Mouse (Mus musculus) CH12.LX (cell line): Measurements from ENCODE around the gene Chsy1. TPM values are rescaled to one million over a fixed set of nuclear protein-coding genes. Genes with fewer than 3 reads are reported as not detected.

Experiments used
- DNase-seq: peaks from one replicate; pipeline ENCODE4 v3.0.0-alpha.2; 2013; ENCODE audit errors: extremely low read depth
- H3K27ac ChIP-seq: 2 replicates; pipeline ENCODE4 v1.5.1; 2012; ENCODE audit warnings: low read depth, mild to moderate bottlenecking, control low read depth, moderate library complexity; ENCODE audit not compliant: insufficient read depth
- H3K27me3 ChIP-seq: replicated peaks from 2 replicates; pipeline ENCODE3; 2012; ENCODE audit warnings: inconsistent platforms
- H3K36me3 ChIP-seq, 2 experiments: replicated peaks in 1 of 2; 2 replicates each; pipeline versions ENCODE3 to v1.6.1; 2012; ENCODE audit warnings: inconsistent platforms in 1 of 2, low read length in 1 of 2, mild to moderate bottlenecking in 1 of 2, mixed read lengths in 1 of 2, moderate library complexity in 1 of 2; ENCODE audit not compliant: control insufficient read depth in 1 of 2, insufficient read depth in 1 of 2
- H3K4me1 ChIP-seq, 2 experiments: 2 replicates each; pipeline ENCODE4 v1.6.1; 2012; ENCODE audit warnings: inconsistent platforms in 1 of 2, moderate library complexity in 1 of 2; ENCODE audit not compliant: insufficient read depth in 2 of 2, control insufficient read depth in 1 of 2
- H3K4me2 ChIP-seq: 2 replicates; pipeline ENCODE4 v1.6.1; 2012; ENCODE audit warnings: low read depth, mild to moderate bottlenecking, control low read depth; ENCODE audit not compliant: poor library complexity, insufficient read depth, severe bottlenecking
- H3K4me3 ChIP-seq, 3 experiments: fragments of 150-350 bp in 1 of 3; sonication (generic) in 1 of 3; replicated peaks in 1 of 3; 2 replicates each; pipeline versions ENCODE3 to v1.5.1; 2011 to 2012; ENCODE audit warnings: low read depth in 2 of 3, low read length in 2 of 3, mild to moderate bottlenecking in 2 of 3, moderate library complexity in 2 of 3, control low read depth in 1 of 3, improper control_type of control experiment in 1 of 3, inconsistent platforms in 1 of 3, mixed read lengths in 1 of 3; ENCODE audit not compliant: poor library complexity in 1 of 3
- H3K79me2 ChIP-seq: replicated peaks from 2 replicates; pipeline ENCODE4 v1.6.1; 2012; ENCODE audit warnings: mild to moderate bottlenecking, moderate library complexity; ENCODE audit not compliant: control insufficient read depth, poor library complexity, insufficient read depth, severe bottlenecking; ENCODE audit errors: extremely low read depth
- H3K9ac ChIP-seq: 2 replicates; pipeline ENCODE4 v1.6.1; 2012; ENCODE audit warnings: low read depth, mild to moderate bottlenecking, control low read depth, moderate library complexity; ENCODE audit not compliant: insufficient read depth
- H3K9me3 ChIP-seq: replicated peaks from 2 replicates; pipeline ENCODE3; 2012; ENCODE audit warnings: low read length, inconsistent platforms, mixed read lengths
- BHLHE40 ChIP-seq: IDR thresholded peaks from 2 replicates; pipeline ENCODE4 v1.6.1; 2011; ENCODE audit warnings: mild to moderate bottlenecking, low read depth, low read length, improper control_type of control experiment
- CHD1 ChIP-seq: IDR thresholded peaks from 2 replicates; pipeline ENCODE4 v1.6.1; 2012; ENCODE audit warnings: low read depth, low read length, improper control_type of control experiment, inconsistent platforms
- E2F4 ChIP-seq: IDR thresholded peaks from 2 replicates; pipeline ENCODE4 v1.6.1; 2011; ENCODE audit warnings: low read depth, low read length, improper control_type of control experiment; ENCODE audit not compliant: insufficient replicate concordance
- EP300 ChIP-seq: IDR thresholded peaks from 2 replicates; pipeline ENCODE4 v1.6.1; 2011; ENCODE audit warnings: low read length, improper control_type of control experiment
- ETS1 ChIP-seq: conservative IDR thresholded peaks from 2 replicates; pipeline ENCODE4 v1.6.1; 2012; ENCODE audit warnings: low read depth, mild to moderate bottlenecking, inconsistent platforms, low read length, improper control_type of control experiment, moderate library complexity
- GABPA ChIP-seq: IDR thresholded peaks from 2 replicates; pipeline ENCODE4 v1.6.1; 2012; ENCODE audit warnings: low read depth, low read length, improper control_type of control experiment, inconsistent platforms; ENCODE audit not compliant: insufficient replicate concordance
- HCFC1 ChIP-seq: IDR thresholded peaks from 2 replicates; pipeline ENCODE4 v1.6.1; 2012; ENCODE audit warnings: low read depth, mild to moderate bottlenecking, inconsistent platforms, low read length, improper control_type of control experiment
- IRF4 ChIP-seq: IDR thresholded peaks from 2 replicates; pipeline ENCODE4 v1.6.1; 2014; ENCODE audit warnings: low read depth, mild to moderate bottlenecking, inconsistent platforms, low read length, improper control_type of control experiment
- JUN ChIP-seq: IDR thresholded peaks from 2 replicates; pipeline ENCODE4 v1.6.1; 2011; ENCODE audit warnings: low read depth, mild to moderate bottlenecking, low read length, improper control_type of control experiment, moderate library complexity; ENCODE audit not compliant: insufficient read depth
- JUND ChIP-seq: conservative IDR thresholded peaks from 2 replicates; pipeline ENCODE4 v1.6.1; 2011; ENCODE audit warnings: low read depth, low read length, improper control_type of control experiment
- KAT2A ChIP-seq: IDR thresholded peaks from 2 replicates; pipeline ENCODE4 v1.6.1; 2012; ENCODE audit warnings: low read length, improper control_type of control experiment, inconsistent platforms; ENCODE audit not compliant: insufficient replicate concordance
- MAFK ChIP-seq: IDR thresholded peaks from 2 replicates; pipeline ENCODE4 v1.6.1; 2011; ENCODE audit warnings: low read length, improper control_type of control experiment; ENCODE audit not compliant: insufficient replicate concordance
- MAZ ChIP-seq: IDR thresholded peaks from 2 replicates; pipeline ENCODE4 v1.6.1; 2012; ENCODE audit warnings: low read depth, mild to moderate bottlenecking, inconsistent platforms, low read length, improper control_type of control experiment, moderate library complexity
- MEF2A ChIP-seq: IDR thresholded peaks from 2 replicates; pipeline ENCODE4 v1.6.1; 2014; ENCODE audit warnings: low read depth, mild to moderate bottlenecking, inconsistent platforms, low read length, improper control_type of control experiment, borderline replicate concordance
- MXI1 ChIP-seq: IDR thresholded peaks from 2 replicates; pipeline ENCODE4 v1.6.1; 2011; ENCODE audit warnings: mild to moderate bottlenecking, low read depth, low read length, improper control_type of control experiment
- MYC ChIP-seq: IDR thresholded peaks from 2 replicates; pipeline ENCODE4 v1.6.1; 2011; ENCODE audit warnings: low read depth, mild to moderate bottlenecking, improper control_type of control experiment, low read length
- NELFE ChIP-seq: IDR thresholded peaks from 2 replicates; pipeline ENCODE4 v1.6.1; 2011; ENCODE audit warnings: low read depth, low read length, improper control_type of control experiment
- NRF1 ChIP-seq: IDR thresholded peaks from 2 replicates; pipeline ENCODE4 v1.6.1; 2014; ENCODE audit warnings: low read depth, mild to moderate bottlenecking, inconsistent platforms, low read length, improper control_type of control experiment, moderate library complexity
- POLR2A ChIP-seq: IDR thresholded peaks from 2 replicates; pipeline ENCODE4 v1.6.1; 2011; ENCODE audit warnings: low read depth, mild to moderate bottlenecking, improper control_type of control experiment, low read length
- POLR2AphosphoS2 ChIP-seq: IDR thresholded peaks from 2 replicates; pipeline ENCODE4 v1.6.1; 2011; ENCODE audit warnings: low read depth, low read length, improper control_type of control experiment
- SIN3A ChIP-seq: IDR thresholded peaks from 2 replicates; pipeline ENCODE4 v1.6.1; 2012; ENCODE audit warnings: low read length, improper control_type of control experiment, inconsistent platforms
- TBP ChIP-seq: conservative IDR thresholded peaks from 2 replicates; pipeline ENCODE4 v1.6.1; 2011; ENCODE audit warnings: low read depth, low read length, improper control_type of control experiment
- TCF12 ChIP-seq: IDR thresholded peaks from 2 replicates; pipeline ENCODE4 v1.6.1; 2014; ENCODE audit warnings: low read depth, mild to moderate bottlenecking, inconsistent platforms, low read length, improper control_type of control experiment
- USF1 ChIP-seq: IDR thresholded peaks from 2 replicates; pipeline ENCODE4 v1.6.1; 2014; ENCODE audit warnings: low read depth, mild to moderate bottlenecking, inconsistent platforms, low read length, improper control_type of control experiment
- ZC3H11A ChIP-seq: IDR thresholded peaks from 2 replicates; pipeline ENCODE4 v1.6.1; 2012; ENCODE audit warnings: low read depth, mild to moderate bottlenecking, inconsistent platforms, low read length, improper control_type of control experiment
- ZMIZ1 ChIP-seq: IDR thresholded peaks from 2 replicates; pipeline ENCODE4 v1.6.1; 2012; ENCODE audit warnings: low read depth, mild to moderate bottlenecking, inconsistent platforms, low read length, improper control_type of control experiment
- dilution Hi-C: fragments of 300-500 bp; cut with MboI; formaldehyde crosslinking; loops from 2 replicates; pipeline ENCODE4 v1.14.3; 2020; ENCODE audit warnings: low sequenced_read_pairs; ENCODE audit not compliant: extremely low pct_unique_long_range_greater_than_20kb, extremely low pct_ligation_motif_present
- in situ Hi-C: fragments of 300-500 bp; cut with MboI; formaldehyde crosslinking; loops from 3 replicates; pipeline ENCODE4 v1.14.3; 2019; ENCODE audit warnings: low sequenced_read_pairs, low pct_ligation_motif_present, low pct_unique_long_range_greater_than_20kb, mixed read lengths
- polyA plus RNA-seq: library from polyadenylated mRNA; unstranded; fragments of >175 nt; gene quantifications from 2 replicates; pipeline ENCODE4 v1.2.1, GENCODE M21; 2012; ENCODE audit warnings: low read depth; ENCODE audit not compliant: insufficient read length
- total RNA-seq, 2 experiments: library from RNA; depleted of rRNA; stranded (reverse); fragments of 300-350 nt in 1 of 2; fragments of >200 nt in 1 of 2; gene quantifications; 2 replicates each; pipeline ENCODE4 v1.2.3; 2012 to 2014

The Chsy1 gene
- total and polyA plus RNA-seq, 3 experiments, result 2.3 to 5.5 (median 2.5) TPM

GRCm38 (mm10) chr7:66140923-66141570 is 31.7 kb downstream of the Chsy1 start:
- Histone ChIP-seq H3K9ac (no peak overlapping the region), H3K36me3 (no peaks in the 10 kb centered on the region), H3K27ac (no peak overlapping the region), H3K4me1 (peaks cover 0 to 11% of the 10 kb centered on the region in 2 experiments; a peak in 2 of 4 replicates), H3K4me3 (no peak overlapping the region), H3K9me3 (no peaks in the 10 kb centered on the region)
- in situ Hi-C loops, result no loop called here
- dilution Hi-C loops, result no loop called here
- DNase-seq, result no peak
- no peak for TF ChIP-seq E2F4
- TF ChIP-seq JUN, result no peak
- TF ChIP-seq BHLHE40, result no peak
- no peak for TF ChIP-seq POLR2AphosphoS2
- no peak for TF ChIP-seq EP300
- no peak for TF ChIP-seq GABPA
- no peak for TF ChIP-seq CHD1
- no peak for TF ChIP-seq MYC
- TF ChIP-seq ZMIZ1, result no peak
- TF ChIP-seq SIN3A, result no peak
- TF ChIP-seq MEF2A, result no peak
- no peak for TF ChIP-seq TBP
- no peak for TF ChIP-seq MAFK
- TF ChIP-seq, all 38 proteins: peak for 0
- no peaks in the 10 kb centered on the region for H3K79me2 ChIP-seq
- H3K4me2 ChIP-seq, result no peak overlapping the region
- H3K27me3 ChIP-seq, result no peaks in the 10 kb centered on the region

GRCm38 (mm10) chr7:66142514-66142913 is 33.2 kb downstream of the Chsy1 start:
- Histone ChIP-seq H3K9me3 (no peaks in the 10 kb centered on the region), H3K36me3 (no peaks in the 10 kb centered on the region), H3K4me1 (peaks cover 0 to 15% of the 10 kb centered on the region in 2 experiments; a peak in 2 of 4 replicates), H3K79me2 (no peaks in the 10 kb centered on the region), H3K27ac (no peak overlapping the region), H3K27me3 (no peaks in the 10 kb centered on the region), H3K4me2 (no peak overlapping the region), H3K9ac (no peak overlapping the region), H3K4me3 (no peak overlapping the region)
- TF ChIP-seq MXI1 (no peak), ZC3H11A (no peak), JUND (no peak), KAT2A (no peak), ZMIZ1 (no peak), NELFE (no peak), JUN (no peak), NRF1 (no peak), MAZ (no peak), BHLHE40 (no peak), HCFC1 (no peak), IRF4 (no peak), MAFK (no peak), USF1 (no peak), TCF12 (no peak), E2F4 (no peak), POLR2A (no peak), ETS1 (no peak), MEF2A (no peak), SIN3A (no peak)
- in situ Hi-C loops (no loop called here), dilution Hi-C loops (no loop called here)
- no peak for DNase-seq
